Mouse (Mus musculus): ENCODE measurements around the gene Esrrg. TPM values are rescaled to one million over a fixed set of nuclear protein-coding genes. Genes with fewer than 3 reads are reported as not detected.

Esrrg gene
- total and polyA plus RNA-seq, 3 experiments: 14.0 to 48.5 (median 45.2) TPM

- H3K9ac ChIP-seq (ENCODE audit: low read depth, low read length): no peak within 1 kb of the TSS
- H3K79me2 ChIP-seq (replicated peaks; ENCODE audit: control insufficient read depth, insufficient read depth, low read length): no peaks in the 10 kb centered on the region
- no peak within 1 kb of the TSS for H3K27ac ChIP-seq
- TF ChIP-seq POLR2A (IDR thresholded peaks at IDR 0.05; ENCODE audit: insufficient read depth, low read depth, low read length) (no peak), CTCF (IDR thresholded peaks at IDR 0.05) (no peak), EP300 (IDR thresholded peaks at IDR 0.05; ENCODE audit: insufficient read depth, low read depth, low read length) (no peak)
- no peaks in the 10 kb centered on the region for H3K36me3 ChIP-seq (ENCODE audit: control insufficient read depth, insufficient read depth, low read length)
- H3K27me3 ChIP-seq (ENCODE audit: control insufficient read depth, insufficient read depth, low read length): no peaks in the 10 kb centered on the region
- no peak for DNase-seq
- 76% methylated on average over 10 of the region's 10 CpGs for WGBS
- intact Hi-C loops (cut with DNase I): no loop called here
- H3K4me1 ChIP-seq (ENCODE audit: control insufficient read depth, insufficient read depth, low read length): no peaks in the 10 kb centered on the region
- H3K4me3 ChIP-seq: no peak within 1 kb of the TSS
Observed at GRCm38 (mm10) chr1:188261903-188262682, 653.5 kb downstream of the Esrrg start, which contains the start of gene Ush2a. Ush2a (plus strand) TSS chr1:188262023.
